Mouse (Mus musculus) lung, adult 2 months (tissue): ENCODE data around the gene Stk4.

ENCODE experiments used
- CTCF ChIP-seq: fragments of 200-500 bp; IDR thresholded peaks from 2 replicates; pipeline ENCODE4 v1.5.1; 2011; ENCODE audit warnings: mild to moderate bottlenecking, low read length, control low read depth; ENCODE audit not compliant: insufficient read depth
- POLR2A ChIP-seq: fragments of 200-500 bp; IDR thresholded peaks from 2 replicates; pipeline ENCODE4 v1.6.1; 2011; ENCODE audit warnings: low read depth, mild to moderate bottlenecking, control low read depth, low read length, borderline replicate concordance; ENCODE audit errors: extremely low read depth

DNA sequence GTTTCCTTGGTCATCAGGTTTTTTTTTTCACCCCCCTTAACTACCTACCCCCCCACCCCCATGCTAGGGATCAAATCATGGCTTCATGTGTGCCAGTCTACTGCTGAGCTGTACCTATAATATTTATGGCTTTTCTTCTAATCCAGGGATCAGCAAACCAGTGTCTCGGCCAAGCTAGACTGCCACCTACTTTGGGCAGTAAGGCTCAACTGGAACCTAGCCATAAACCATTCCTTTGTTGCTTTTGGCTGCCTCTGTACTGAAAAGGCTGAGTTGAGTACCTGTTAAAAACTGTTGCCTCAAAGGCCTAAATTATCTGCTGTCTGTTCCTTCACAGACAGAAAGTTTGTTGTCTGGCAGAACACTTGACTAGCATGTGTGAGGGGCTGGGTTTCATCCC lies 31.8 kb downstream of the Stk4 start:
- TF ChIP-seq CTCF (no peak), POLR2A (no peak)
